Mouse (Mus musculus) ES-E14 (cell line): Measurements from ENCODE around the gene Tmem274.

Source experiments
- CHD2 ChIP-seq: IDR thresholded peaks from 2 replicates; pipeline ENCODE4 v1.6.1; 2014; ENCODE audit warnings: mild to moderate bottlenecking, low read depth, low read length, inconsistent platforms
- HCFC1 ChIP-seq: IDR thresholded peaks from 2 replicates; pipeline ENCODE4 v1.6.1; 2012; ENCODE audit warnings: low read length, inconsistent platforms, borderline replicate concordance; ENCODE audit not compliant: insufficient read depth
- MAFK ChIP-seq: IDR thresholded peaks from 2 replicates; pipeline ENCODE4 v1.6.1; 2014; ENCODE audit warnings: mild to moderate bottlenecking, low read depth, low read length, inconsistent platforms; ENCODE audit not compliant: insufficient read depth
- ZC3H11A ChIP-seq: IDR thresholded peaks from 2 replicates; pipeline ENCODE4 v1.6.1; 2012; ENCODE audit warnings: low read depth, mild to moderate bottlenecking, inconsistent platforms, low read length, borderline replicate concordance

GRCm38 (mm10) chr4:149459425-149459824 is 17.8 kb upstream of the Tmem274 start:
- TF ChIP-seq MAFK (no peak), HCFC1 (no peak), CHD2 (no peak), ZC3H11A (no peak)
